Mouse (Mus musculus): Measurements from ENCODE around the gene Spout1.

GRCm38 (mm10) chr2:30134378-30134711 lies 43.9 kb downstream of the Spout1 start:
- no peak for TF ChIP-seq CTCF (IDR thresholded peaks at IDR 0.05; ENCODE audit: borderline replicate concordance, insufficient read depth, low read depth, low read length)
- no peak for TF ChIP-seq POLR2A (IDR thresholded peaks at IDR 0.05; ENCODE audit: borderline replicate concordance, insufficient read depth, low read length)

All from cerebellum, adult 2 months (tissue).